In genomic region chr11:58134869-58135268, GRCm38 (mm10) we compare ENCODE assay signal across 39 mouse cellular contexts. TPM values are rescaled to one million over a fixed set of nuclear protein-coding genes. Genes with fewer than 3 reads are reported as not detected.
DNase-seq lines count a peak whose midpoint lies in the region; ATAC-seq and TF ChIP-seq lines count a peak whose summit lies in the region.
"Had no signal": no experiment of that assay in that cellular context is flagged by ENCODE, and none has a peak within 500 bp of the region (broad histone marks: within the 10 kb centered on the region; RNA-seq: fewer than 3 reads in every experiment).

No protein-coding gene starts in this region.

- H3K27me3 ChIP-seq in MEL (ENCODE audit: control insufficient read depth in 1 of 2, insufficient read depth in 2 of 2, low read length in 2 of 2), result no peaks in the 10 kb centered on the region
- H3K27me3 ChIP-seq: hindbrain, embryonic 12.5 days; midbrain, embryonic 15.5 days had no signal

- no peak overlapping the region for H3K9ac ChIP-seq in MEL (ENCODE audit: control insufficient read depth, low read depth, low read length, poor library complexity, severe bottlenecking)
- H3K9ac ChIP-seq: hindbrain, embryonic 12.5 days; liver, embryonic 14.5 days; midbrain, embryonic 15.5 days had no signal

- H3K27ac ChIP-seq in MEL (ENCODE audit: control insufficient read depth, low read depth, low read length), result no peak overlapping the region
- H3K27ac ChIP-seq: hindbrain, embryonic 12.5 days; hindbrain, postnatal 0 days; liver, embryonic 14.5 days; macrophage; midbrain, embryonic 10.5 days; midbrain, embryonic 15.5 days had no signal

- no peaks in the 10 kb centered on the region for H3K79me2 ChIP-seq in MEL (ENCODE audit: control insufficient read depth, insufficient read depth, low read length, poor library complexity)

- TF ChIP-seq EP300 in MEL (IDR thresholded peaks at IDR 0.05; ENCODE audit: low read depth in 1 of 2, low read length in 2 of 2), result no peak

- peaks cover 0 to 38% of the 10 kb centered on the region in 2 experiments; a peak in 2 of 4 replicates for H3K36me3 ChIP-seq in MEL (ENCODE audit: control insufficient read depth in 1 of 2, insufficient read depth in 2 of 2, low read length in 2 of 2)

- TF ChIP-seq POLR2A in MEL (IDR thresholded peaks at IDR 0.05; ENCODE audit: control insufficient read depth in 1 of 2, insufficient read depth in 1 of 2, low read depth in 1 of 2, low read length in 2 of 2, poor library complexity in 1 of 2), result no peak

- peak; percentile 39 for DNase-seq in MEL (ENCODE audit: low read depth, low spot score)
- peak; percentile 15 to 25 for DNase-seq in thymus, postnatal 10 days (ENCODE audit: low spot score in 2 of 2)
- DNase-seq in kidney, adult 8-10 months, result no peak
- DNase-seq in embryo, embryonic 11 days, result no peak
- DNase-seq in frontal cortex, postnatal 25 days (ENCODE audit: low spot score in 2 of 2), result no peak
- DNase-seq: adrenal gland, adult 2 months; adrenal gland, postnatal 36 days; B cell, adult 2 months; cerebellum, adult 2 months; cerebellum, postnatal 14 days; kidney, postnatal 14 days; layer of hippocampus, adult 9-11 months; liver; lung, adult 2 months; right cerebral cortex, adult 18-20 months; spleen, adult 18-20 months had no signal

- no peak for TF ChIP-seq RAD21 in MEL (IDR thresholded peaks at IDR 0.05; ENCODE audit: low read depth, low read length)

- H3K9me3 ChIP-seq in MEL (replicated peaks; ENCODE audit: insufficient read depth, low read length), result no peaks in the 10 kb centered on the region
- H3K9me3 ChIP-seq: hindbrain, embryonic 12.5 days; midbrain, embryonic 10.5 days; midbrain, embryonic 15.5 days had no signal

- TF ChIP-seq CTCF in MEL (IDR thresholded peaks at IDR 0.05 in 2 of 3, conservative IDR thresholded peaks at IDR 0.05 in 1 of 3; ENCODE audit: control insufficient read depth in 1 of 3, insufficient read depth in 1 of 3, low read depth in 2 of 3, low read length in 3 of 3, poor library complexity in 1 of 3, severe bottlenecking in 1 of 3), result no peak

- no peak overlapping the region for H3K4me3 ChIP-seq in MEL (ENCODE audit: control insufficient read depth in 1 of 2, insufficient read depth in 1 of 2, low read depth in 2 of 2, low read length in 2 of 2)
- H3K4me3 ChIP-seq: hindbrain, embryonic 12.5 days; midbrain, embryonic 10.5 days; midbrain, embryonic 15.5 days had no signal

- no peaks in the 10 kb centered on the region for H3K4me1 ChIP-seq in MEL (ENCODE audit: control insufficient read depth in 1 of 2, insufficient read depth in 2 of 2, low read length in 2 of 2)
- H3K4me1 ChIP-seq: hindbrain, embryonic 12.5 days; midbrain, embryonic 15.5 days had no signal

- peak; percentile 35 for ATAC-seq in inflammation-experienced regulatory T-cells, adult 6 months
- ATAC-seq: activated CD4-positive, CD25-positive, alpha-beta regulatory T cell, adult 4 months; forebrain, embryonic 16.5 days; hindbrain, postnatal 0 days; intestine, embryonic 16.5 days; midbrain, embryonic 15.5 days had no signal

TF ChIP-seq in MEL, 35 proteins besides CTCF, POLR2A, EP300 and RAD21:
- TF ChIP-seq GATA1 (IDR thresholded peaks at IDR 0.05; ENCODE audit: low read depth, low read length) (no peak), MXI1 (IDR thresholded peaks at IDR 0.05; ENCODE audit: low read depth, low read length) (no peak)

RNA-seq across cellular contexts. Expression of gene Cnot8, which starts 30.9 kb away (rescaled TPM):
- 70.3 and 73.3 TPM in 2 replicates for total RNA-seq in MEL (2012; rRNA removed)
- 10 to 100 TPM in 1 of 2 experiments, not detected in 1; 52.9 TPM for polyA plus RNA-seq in MEL (2012; ENCODE audit: insufficient read depth in 1 of 2, insufficient read length in 2 of 2, low read depth in 1 of 2, low replicate concordance in 2 of 2, missing spikeins in 1 of 2)
- polyA plus RNA-seq in inflammation-experienced regulatory T-cells, adult 6 months (2017; shearing (Covaris generic)), result 10 to 100 TPM; 78.6 to 90.1 (median 89.4) TPM

RNA-seq across cellular contexts. Expression of gene Gemin5, which starts 33.5 kb away (rescaled TPM):
- 68.7 and 71.9 TPM in 2 replicates for total RNA-seq in MEL (2012; rRNA removed)
- polyA plus RNA-seq in MEL (2012; ENCODE audit: insufficient read depth in 1 of 2, insufficient read length in 2 of 2, low read depth in 1 of 2, low replicate concordance in 2 of 2, missing spikeins in 1 of 2), result 10 to 100 TPM; 46.5 to 52.5 TPM
- 1 to 10 TPM; 5.7 to 6.4 (median 5.9) TPM for polyA plus RNA-seq in inflammation-experienced regulatory T-cells, adult 6 months (2017; shearing (Covaris generic))

RNA-seq across cellular contexts. Expression of gene Mrpl22, which starts 36.6 kb away (rescaled TPM):
- 187 TPM in 2 replicates for total RNA-seq in MEL (2012; rRNA removed)
- 100 to 1,000 TPM in 1 of 2 experiments, not detected in 1; 144 TPM for polyA plus RNA-seq in MEL (2012; ENCODE audit: insufficient read depth in 1 of 2, insufficient read length in 2 of 2, low read depth in 1 of 2, low replicate concordance in 2 of 2, missing spikeins in 1 of 2)
- polyA plus RNA-seq in inflammation-experienced regulatory T-cells, adult 6 months (2017; shearing (Covaris generic)), result 10 to 100 TPM; 58.3 to 73.6 (median 64.8) TPM

RNA-seq across cellular contexts. Expression of gene Gm12248, which starts 41.9 kb away (rescaled TPM):
- 0.12 and 0.23 TPM in 2 replicates for total RNA-seq in MEL (2012; rRNA removed)
- under 1 TPM in 1 of 2 experiments, not detected in 1; 0.65 TPM for polyA plus RNA-seq in MEL (2012; ENCODE audit: insufficient read depth in 1 of 2, insufficient read length in 2 of 2, low read depth in 1 of 2, low replicate concordance in 2 of 2, missing spikeins in 1 of 2)
- under 1 TPM in 1 of 3 experiments, not detected in 2; 0.62 TPM for polyA plus RNA-seq in inflammation-experienced regulatory T-cells, adult 6 months (2017; shearing (Covaris generic))
- total RNA-seq: gastrocnemius, adult 8-10 months; gastrocnemius, postnatal 4 days; heart, postnatal 25 days; hindbrain, postnatal 0 days; left cerebral cortex, adult 18-20 months; left cerebral cortex, postnatal 14 days; neutrophil, adult 5-6 weeks had no signal
- polyA plus RNA-seq: cerebellum, adult 2 months; cortical plate, adult 2 months; embryonic facial prominence, embryonic 11.5 days; forebrain, embryonic 16.5 days; heart, embryonic 14.5 days; hindbrain, postnatal 0 days; intestine, embryonic 16.5 days; kidney, embryonic 14.5 days; limb, embryonic 11.5 days; liver, embryonic 14.5 days; macrophage; midbrain, embryonic 10.5 days; neural tube, embryonic 11.5 days; stomach, embryonic 16.5 days had no signal

Comparison
In these comparisons a context has a peak if more than half of its experiments do, and no peak if none do; other contexts are left out.
1. DNase-seq: peak in MEL (single experiment) and thymus, postnatal 10 days (2 of 2); none in kidney, adult 8-10 months (0 of 2), embryo, embryonic 11 days (single experiment) and frontal cortex, postnatal 25 days (0 of 2).
2. RNA of gene Gemin5, which starts 33.5 kb away (polyA plus RNA-seq): 46.5 to 52.5 TPM in MEL; 5.7 to 6.4 TPM in inflammation-experienced regulatory T-cells, adult 6 months; every median in the first group is over 4 times any median in the second.